Mouse (Mus musculus): ENCODE measurements around the gene Adamts6. TPM values are rescaled to one million over a fixed set of nuclear protein-coding genes. Genes with fewer than 3 reads are reported as not detected.

Adamts6 gene
- total RNA-seq, 1 experiment from 2014 or later = 7.8 TPM

DNA sequence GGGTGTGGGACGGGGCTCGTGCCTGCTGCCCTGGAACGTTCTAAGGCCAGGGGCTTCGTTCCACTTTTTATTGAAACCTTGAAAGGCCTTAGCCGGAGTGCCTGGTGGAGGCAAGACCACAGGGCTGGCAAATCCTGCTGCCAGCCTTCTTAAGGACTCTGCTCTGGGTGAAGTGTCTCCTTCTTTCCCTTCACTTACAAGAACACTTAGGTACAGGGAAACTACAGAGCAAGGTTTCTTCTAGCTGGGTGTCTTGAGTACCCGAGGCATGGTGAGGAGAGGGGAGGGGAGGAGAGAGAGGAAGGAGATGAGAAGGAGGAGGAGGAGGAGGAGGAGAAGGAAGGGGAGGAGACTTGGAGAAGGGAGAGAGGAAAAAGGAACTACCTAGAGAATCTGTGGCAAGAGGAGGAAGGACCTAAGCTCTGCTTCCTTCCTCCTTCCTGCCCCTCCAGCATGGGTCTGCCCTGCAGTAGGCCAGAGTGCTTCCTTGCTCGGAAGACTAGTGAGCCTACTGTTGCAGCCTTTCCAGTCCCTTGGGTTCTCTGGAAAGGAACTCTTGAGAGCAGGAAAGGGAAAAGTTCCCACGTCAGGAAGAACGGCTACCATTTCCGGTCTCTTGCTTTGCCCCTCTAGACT lies 254.6 kb downstream of the Adamts6 start:
- ATAC-seq (replicated peaks; ENCODE audit: insufficient number of reproducible peaks, low FRiP score, low TSS enrichment, poor library complexity, severe bottlenecking) = 0 out of 2 replicates have a peak, but pooled peaks have one; percentile 43

DNA sequence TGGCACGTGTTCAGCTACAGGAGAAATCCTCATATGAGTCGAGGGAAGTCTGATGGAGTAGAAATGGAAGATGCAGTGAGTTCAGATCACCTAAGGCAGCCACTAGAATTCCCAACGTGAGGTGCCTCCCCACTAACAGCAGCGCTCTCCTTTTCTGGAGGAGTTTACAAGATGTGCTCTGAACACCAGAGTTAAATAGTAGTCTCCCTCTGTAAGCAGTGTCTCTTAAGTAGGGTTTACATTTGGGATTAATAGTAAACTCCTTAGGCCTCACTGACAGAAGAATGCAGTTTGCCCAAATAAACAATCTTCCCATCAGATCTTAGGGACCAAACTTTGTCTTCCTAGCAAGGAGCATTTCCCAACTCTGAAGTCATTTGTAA lies 255.1 kb downstream of the Adamts6 start:
- ATAC-seq (replicated peaks; ENCODE audit: insufficient number of reproducible peaks, low FRiP score, low TSS enrichment, poor library complexity, severe bottlenecking) = no peak

Other genes with a start within 250 kb of the Adamts6 start
- 31.8 to 84.6 TPM (median 55.0 TPM) in 3 replicates for gene Nln, start 178.2 kb upstream of the Adamts6 start, total RNA-seq (2017)
- 0.87 to 2.1 TPM (median 1.2 TPM) in 3 replicates for gene Sgtb, start 178.1 kb upstream of the Adamts6 start, total RNA-seq (2017)
- 32.2 to 45.7 TPM (median 37.3 TPM) in 3 replicates for gene Trappc13, start 109.4 kb upstream of the Adamts6 start, total RNA-seq (2017)
- gene Trim23, start 109.0 kb upstream of the Adamts6 start, total RNA-seq (2017) = 20.9 to 24.1 TPM (median 22.5 TPM) in 3 replicates
- gene Cenpk, start 59.2 kb upstream of the Adamts6 start, total RNA-seq (2017) = 10.9 to 20.7 TPM (median 17.3 TPM) in 3 replicates
- gene Ppwd1, start 59.0 kb upstream of the Adamts6 start, total RNA-seq (2017) = 26.5 to 44.2 TPM (median 29.4 TPM) in 3 replicates

All from monocyte, adult 5-6 weeks (primary cell).